Mouse (Mus musculus) stomach, postnatal 0 days (tissue): ENCODE results near the gene Lemd1.

Experiments
- CTCF ChIP-seq: IDR thresholded peaks from 2 replicates; pipeline ENCODE4 v1.5.1; 2016; ENCODE audit warnings: antibody characterized with exemption, low read depth, mild to moderate bottlenecking, moderate library complexity
- EP300 ChIP-seq: optimal IDR thresholded peaks from 2 replicates; pipeline ENCODE3; 2016; ENCODE audit warnings: antibody characterized with exemption

GRCm38 (mm10) chr1:132171619-132172018 is 19.6 kb upstream of the Lemd1 start:
- TF ChIP-seq CTCF (no peak), EP300 (no peak)
